Mouse (Mus musculus): ENCODE measurements around the gene Gfpt2. TPM values are rescaled to one million over a fixed set of nuclear protein-coding genes. Genes with fewer than 3 reads are reported as not detected.
A peak's percentile ranks its signal among the peaks of the same experiment; 100 is the strongest.

Gfpt2 gene
- total RNA-seq, 1 experiment from 2014 or later: 6.0 TPM

DNA sequence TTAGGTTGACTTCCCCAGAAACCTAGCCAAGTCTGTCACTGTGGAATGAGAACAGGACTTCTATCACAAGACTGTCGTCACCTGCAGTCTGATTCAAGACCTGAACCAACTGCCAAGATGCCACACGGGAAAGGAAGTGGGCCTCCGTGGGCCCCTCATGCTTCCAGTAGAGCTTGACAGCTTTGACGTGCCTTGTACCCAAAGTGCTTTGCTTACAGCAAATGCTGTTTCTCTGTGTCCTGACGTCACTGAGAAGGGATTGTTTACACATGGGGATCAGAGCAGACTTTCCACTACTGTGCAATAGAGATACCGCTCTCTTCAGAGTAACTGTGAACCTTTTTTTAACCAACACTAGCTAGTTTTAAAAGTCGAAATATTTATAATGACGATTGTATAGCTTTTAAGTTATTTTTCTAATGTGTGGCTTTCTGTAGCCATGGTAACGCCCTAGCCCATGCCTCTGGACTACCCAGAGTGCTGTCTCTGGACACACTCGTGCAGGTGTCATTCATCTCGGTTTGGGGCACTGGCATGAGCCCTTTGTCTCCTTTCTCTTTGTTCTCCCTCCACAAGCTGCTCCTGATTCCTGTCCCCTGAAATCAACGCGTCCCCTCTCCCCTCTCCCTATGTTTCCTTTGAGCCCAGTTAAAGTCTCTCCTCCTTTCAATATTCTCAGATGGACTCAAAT is 43.9 kb downstream of the Gfpt2 start:
- DNase-seq: no peak

DNA sequence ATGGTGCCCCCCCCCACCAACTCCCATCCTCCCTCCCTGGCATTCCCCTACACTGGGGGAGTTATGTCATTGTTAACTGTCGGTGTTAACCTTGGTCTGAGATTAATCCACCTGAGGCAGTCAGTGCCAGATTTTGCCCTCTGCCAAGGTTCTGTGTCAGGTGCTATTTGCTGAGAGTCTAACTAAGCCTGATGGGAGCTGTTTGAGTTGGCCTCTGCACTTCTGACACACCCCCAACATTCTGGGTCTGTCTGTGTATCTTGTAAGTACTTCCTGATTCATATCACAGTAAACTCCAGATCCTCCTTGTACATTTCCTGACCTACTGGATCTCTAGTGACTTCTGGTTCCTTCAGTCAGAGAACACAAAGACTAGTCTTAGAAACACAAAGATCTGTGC is 46.7 kb downstream of the Gfpt2 start:
- DNase-seq: no peak

GRCm38 (mm10) chr11:49841886-49842285 is 47.9 kb downstream of the Gfpt2 start:
- no peak for DNase-seq

DNA sequence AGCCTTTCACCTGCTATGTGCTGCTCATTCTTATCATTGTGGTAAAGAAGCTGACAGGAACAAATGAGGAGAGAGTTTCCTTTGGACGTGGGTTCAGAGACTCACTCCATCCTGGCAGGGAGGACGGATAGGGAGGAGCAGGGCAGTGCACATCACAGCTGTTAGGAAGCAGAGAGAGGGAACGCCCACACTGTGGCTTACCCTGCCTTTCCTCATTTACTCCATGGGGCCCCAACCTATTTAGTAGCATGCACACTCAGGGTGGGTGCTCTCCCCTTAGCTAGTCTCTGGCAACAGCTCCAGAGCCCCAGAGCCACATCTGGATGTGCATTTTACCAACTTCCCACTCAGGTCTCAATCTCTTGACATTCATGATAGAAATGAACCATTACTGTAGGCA is 48.7 kb downstream of the Gfpt2 start:
- no peak for DNase-seq

DNA sequence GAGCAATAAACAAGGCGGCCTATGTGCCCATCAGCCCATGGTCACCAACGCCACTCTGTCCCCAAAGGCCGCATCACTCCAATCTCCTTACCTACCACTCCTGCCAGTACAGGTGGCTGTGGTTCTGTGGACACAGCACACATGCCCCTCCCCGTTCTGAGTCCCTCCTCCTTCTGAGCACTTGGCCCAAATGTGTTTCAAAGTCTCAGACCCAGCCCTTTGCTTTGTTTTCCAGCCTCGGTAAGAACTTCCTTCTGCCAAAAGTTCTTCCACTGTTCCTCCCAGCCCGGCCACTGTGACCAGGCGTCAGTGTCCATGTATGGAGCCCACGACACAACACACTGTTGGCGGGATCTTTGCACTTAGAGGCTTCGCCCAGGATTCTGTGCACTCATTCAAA is 50.3 kb downstream of the Gfpt2 start:
- no peak for DNase-seq

GRCm38 (mm10) chr11:49844969-49845368 is 51.0 kb downstream of the Gfpt2 start:
- peak; percentile 84 for DNase-seq

DNA sequence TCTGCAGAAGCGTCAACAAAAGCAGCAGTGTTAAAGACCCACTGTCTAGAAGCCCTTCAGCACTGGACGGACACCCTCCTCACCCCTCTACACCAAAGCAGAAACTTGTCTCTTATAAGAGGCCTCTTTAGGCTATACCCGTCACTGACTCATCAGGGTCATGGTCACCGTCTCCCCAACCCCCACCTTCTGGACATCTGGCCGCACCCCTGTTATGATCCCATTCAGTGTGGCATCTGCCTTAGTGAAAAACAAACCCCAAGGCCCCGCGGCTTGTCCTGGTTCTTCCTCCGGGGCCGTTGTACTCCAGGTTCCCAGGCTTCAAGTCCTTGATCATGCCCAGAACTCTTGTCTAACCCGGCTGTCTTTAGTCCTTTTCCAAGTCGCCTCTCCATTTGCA is 52.0 kb downstream of the Gfpt2 start:
- DNase-seq: peak; percentile 66

- DNase-seq: peak; percentile 99
Measured at GRCm38 (mm10) chr11:49846401-49847070, 52.6 kb downstream of the Gfpt2 start, which contains the start of gene Mapk9. Gene Mapk9, plus strand, starts transcription at chr11:49846751.

DNA sequence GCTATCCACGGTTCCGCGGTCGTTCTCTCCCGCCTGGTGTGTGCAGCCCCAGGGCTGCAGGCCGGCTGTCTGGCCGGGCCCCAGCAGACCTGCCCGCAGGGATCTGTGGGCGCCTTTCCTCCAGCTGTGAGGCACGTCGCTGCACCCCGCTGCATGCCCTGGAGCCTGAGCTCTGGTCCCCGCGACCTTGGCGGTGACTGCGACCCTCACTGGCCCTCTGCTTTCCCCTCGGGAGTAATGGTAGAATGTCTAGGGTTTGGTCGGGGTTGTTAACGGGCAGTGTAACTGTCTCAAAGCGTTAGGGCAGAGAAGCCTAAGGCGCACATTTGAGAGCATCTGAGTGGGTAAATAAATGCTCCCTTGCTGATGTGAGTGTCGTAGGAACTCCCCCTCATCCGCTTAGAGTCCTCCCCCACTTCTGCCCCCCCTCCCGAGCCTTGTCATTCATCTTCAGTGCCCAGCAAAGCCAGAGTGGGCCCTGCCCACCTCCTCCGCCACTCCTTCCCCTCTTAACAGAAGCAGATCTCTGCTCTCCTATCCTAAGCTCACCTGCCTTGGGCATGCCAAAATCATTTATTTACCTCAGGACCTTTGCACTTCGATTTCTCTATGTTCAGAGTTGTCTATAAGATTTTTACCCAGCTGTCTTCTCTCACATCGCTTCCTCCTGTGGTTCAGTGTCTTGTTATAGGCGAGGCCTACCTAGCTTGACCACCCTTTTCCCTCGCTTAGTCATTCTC is 53.3 kb downstream of the Gfpt2 start:
- peak; percentile 47 for DNase-seq

- DNase-seq: no peak
Measured at GRCm38 (mm10) chr11:49847811-49848078, 53.8 kb downstream of the Gfpt2 start.

GRCm38 (mm10) chr11:49848080-49848815 is 54.3 kb downstream of the Gfpt2 start:
- DNase-seq: peak; percentile 48

DNA sequence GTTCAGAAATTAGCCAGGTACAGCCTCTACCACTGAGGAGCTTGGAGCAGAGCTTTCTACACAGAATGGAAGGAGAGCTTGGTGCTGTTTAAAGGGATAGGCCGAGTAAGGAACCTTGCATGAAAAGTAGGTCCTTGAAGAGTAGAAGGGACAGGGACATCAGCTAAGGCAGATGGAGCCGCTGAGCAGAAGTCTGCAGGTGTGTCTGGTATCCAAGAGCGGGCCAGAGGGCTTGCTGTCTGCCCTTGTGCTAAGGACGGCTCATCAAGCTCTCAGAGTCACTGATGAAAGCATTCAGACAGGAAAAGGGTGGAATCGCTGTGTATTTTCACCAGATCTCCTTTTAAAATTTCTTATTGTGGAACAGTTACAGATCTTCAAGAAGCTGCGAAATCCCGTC is 56.4 kb downstream of the Gfpt2 start:
- DNase-seq: no peak

GRCm38 (mm10) chr11:49855144-49855543 is 61.2 kb downstream of the Gfpt2 start:
- no peak for DNase-seq

- DNase-seq: no peak
Measured at GRCm38 (mm10) chr11:49861139-49861538, 67.2 kb downstream of the Gfpt2 start.

DNA sequence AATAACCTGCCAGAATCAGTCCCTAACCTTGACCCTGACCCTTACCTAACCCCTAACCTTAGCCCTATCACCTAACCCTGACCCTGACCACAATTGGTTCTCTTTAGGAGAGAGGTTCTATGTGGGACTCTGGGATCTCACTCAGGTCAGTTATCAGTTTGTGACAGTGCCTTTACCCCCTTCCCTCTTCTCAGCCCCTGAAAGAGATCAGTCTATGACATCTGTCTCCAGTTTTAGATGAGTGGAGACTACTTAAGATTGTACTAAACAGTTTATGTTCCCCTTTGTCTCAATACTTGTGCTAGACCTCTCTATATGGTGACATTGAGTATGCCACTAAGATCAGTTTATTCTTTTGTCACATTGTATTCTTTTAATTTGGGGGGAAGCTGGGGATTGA is 69.9 kb downstream of the Gfpt2 start:
- DNase-seq: no peak

GRCm38 (mm10) chr11:49867320-49867719 is 73.3 kb downstream of the Gfpt2 start:
- DNase-seq: no peak

DNA sequence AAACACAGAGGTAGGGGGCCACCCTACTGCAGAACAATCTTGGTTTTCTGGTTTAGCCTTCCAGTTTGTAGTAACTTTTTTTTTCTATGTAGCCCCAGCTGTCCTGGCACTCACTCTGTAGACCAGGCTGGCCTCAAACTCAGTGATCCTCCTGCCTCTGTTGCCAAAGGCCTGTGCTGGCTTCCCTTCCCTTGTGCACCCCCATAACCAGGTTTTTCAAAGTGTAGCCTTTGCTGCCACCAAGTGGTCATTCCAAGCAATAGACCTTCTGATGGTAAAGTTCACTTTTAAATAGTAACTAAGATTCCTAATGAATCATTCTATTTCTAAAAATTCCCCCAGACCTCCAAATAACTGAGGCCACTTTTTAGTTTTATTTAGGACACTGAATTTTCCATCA is 75.8 kb downstream of the Gfpt2 start:
- DNase-seq: peak; percentile 76

- peak; percentile 55 for DNase-seq
Measured at GRCm38 (mm10) chr11:49871914-49872313, 77.9 kb downstream of the Gfpt2 start.

DNA sequence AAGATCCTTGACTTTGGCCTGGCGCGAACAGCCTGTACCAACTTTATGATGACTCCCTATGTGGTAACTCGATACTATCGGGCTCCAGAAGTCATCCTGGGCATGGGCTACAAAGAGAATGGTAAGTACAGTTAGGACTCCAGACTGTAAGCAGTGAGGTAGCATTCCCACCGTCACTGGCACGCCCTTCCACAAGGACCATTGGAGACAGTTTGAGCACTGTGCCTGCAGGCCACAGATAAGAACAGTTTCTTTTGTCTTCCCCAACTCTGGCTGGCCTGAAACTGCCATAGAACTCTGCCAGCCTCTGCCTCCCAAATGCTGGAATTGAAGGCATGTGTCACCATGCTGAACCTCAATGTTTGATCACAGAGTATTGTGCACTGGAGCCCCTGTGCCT is 78.8 kb downstream of the Gfpt2 start:
- no peak for DNase-seq

DNA sequence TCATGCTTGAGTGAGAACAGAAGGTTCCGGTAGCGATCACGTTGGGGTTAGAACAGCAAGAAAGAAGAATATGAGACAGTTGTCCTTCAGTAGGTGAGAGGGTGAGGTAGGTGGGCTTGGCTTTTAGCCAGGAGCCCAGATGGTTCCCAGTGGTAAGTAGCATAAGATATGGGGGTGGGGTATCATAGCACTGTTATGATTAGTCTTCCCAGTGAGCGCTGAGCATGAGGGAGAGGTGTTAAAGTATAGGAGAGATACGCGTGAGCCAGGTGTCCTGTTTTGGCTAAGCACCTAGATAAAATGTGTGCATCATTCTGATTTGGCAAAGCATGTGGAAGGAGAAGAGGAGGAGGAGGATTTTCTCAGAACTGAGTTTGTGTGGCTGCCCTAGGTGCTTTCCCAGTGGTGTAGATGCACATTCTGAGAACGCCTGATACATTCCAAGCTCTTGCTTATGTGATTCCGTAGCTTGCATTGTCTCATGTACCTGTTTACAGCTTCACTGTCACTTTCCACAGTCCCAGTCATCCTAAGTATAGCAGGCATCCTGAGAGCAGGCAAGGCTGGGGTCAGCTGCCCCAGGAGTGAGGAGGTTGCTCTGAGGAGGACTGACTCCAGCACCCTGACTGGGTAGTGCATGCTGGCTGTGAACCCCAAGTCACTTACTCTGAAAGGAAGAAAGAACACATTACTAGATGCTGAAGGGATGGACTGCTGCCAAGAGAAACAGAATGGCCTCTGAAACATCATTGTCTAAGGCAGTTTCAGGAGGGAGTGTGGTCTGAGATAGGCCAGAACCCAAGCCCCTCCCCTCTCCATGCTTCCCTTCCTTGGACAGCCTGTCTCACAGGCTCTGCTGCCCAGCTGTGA is 83.2 kb downstream of the Gfpt2 start:
- no peak for DNase-seq

DNA sequence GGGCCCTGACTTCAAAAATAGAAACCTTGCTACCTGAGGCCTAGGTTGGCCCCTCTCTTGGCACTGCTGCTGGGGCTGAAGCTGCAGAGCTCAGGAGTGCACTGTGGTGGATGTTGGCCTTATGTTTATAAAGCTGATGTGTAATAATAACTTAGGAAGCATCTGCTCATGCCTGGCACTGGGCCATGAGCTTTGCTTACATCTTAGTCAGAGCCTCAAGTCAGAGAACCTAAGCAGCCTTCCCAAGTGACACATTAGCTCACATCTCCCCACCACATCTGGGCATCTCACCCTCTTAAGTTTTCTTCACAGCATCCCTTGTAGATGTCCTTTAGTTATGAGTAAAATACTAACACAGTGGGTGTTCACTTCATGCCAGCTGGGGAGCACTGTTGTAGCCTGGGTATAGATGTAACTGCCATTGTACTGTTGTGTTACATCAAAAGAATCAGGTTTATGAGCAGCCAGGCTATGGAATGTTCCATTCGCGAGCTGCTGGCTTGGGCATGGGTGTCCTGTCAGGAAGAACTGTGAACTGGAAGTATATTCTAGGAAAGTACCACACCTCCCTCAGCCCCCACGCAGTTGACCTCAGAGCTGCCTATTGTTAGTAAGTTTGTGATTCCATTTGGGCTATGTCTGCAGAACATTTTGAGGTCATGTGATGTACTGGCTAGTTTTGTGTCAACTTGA is 86.1 kb downstream of the Gfpt2 start:
- DNase-seq: no peak

All from adrenal gland, postnatal 14 days (tissue).